Mouse (Mus musculus): ENCODE data around the gene Cyp27a1. TPM values are rescaled to one million over a fixed set of nuclear protein-coding genes. Genes with fewer than 3 reads are reported as not detected.

Cyp27a1 gene
- polyA plus RNA-seq, 1 experiment: 0.51 TPM

GRCm38 (mm10) chr1:74698353-74698752, 15.0 kb upstream of the Cyp27a1 start:
- Histone ChIP-seq H3K4me3 (ENCODE audit: insufficient read depth, low read length) (no peak overlapping the region), H3K4me1 (ENCODE audit: control insufficient read depth, insufficient read depth, low read length) (no peaks in the 10 kb centered on the region), H3K27ac (ENCODE audit: insufficient read depth, low read length) (no peak overlapping the region)
- TF ChIP-seq POLR2A (IDR thresholded peaks at IDR 0.05; ENCODE audit: low read depth, low read length) (no peak), CTCF (IDR thresholded peaks at IDR 0.05; ENCODE audit: borderline replicate concordance, insufficient read depth, low read length) (no peak)

DNA sequence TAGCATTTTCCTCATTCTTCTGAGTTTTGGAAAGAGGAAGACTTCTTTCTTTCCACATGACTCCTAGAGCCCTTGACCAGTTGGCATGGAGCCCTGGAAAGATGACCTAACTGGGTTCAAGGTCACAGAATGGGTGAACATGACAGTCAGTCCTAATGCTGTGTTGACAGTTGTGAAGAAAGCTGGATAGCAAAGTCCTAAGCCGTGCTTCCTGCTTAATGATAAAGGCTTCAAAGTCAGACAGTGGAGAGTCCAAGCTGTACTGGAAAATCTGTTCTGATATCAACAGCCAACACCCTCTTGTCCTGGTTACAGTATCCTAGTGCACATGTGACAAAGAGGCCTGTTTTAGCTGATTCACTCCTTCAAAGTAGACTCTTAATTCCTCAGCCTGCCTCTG, 14.6 kb upstream of the Cyp27a1 start:
- Histone ChIP-seq H3K4me1 (ENCODE audit: control insufficient read depth, insufficient read depth, low read length) (no peaks in the 10 kb centered on the region), H3K27ac (ENCODE audit: insufficient read depth, low read length) (no peak overlapping the region), H3K4me3 (ENCODE audit: insufficient read depth, low read length) (no peak overlapping the region)
- no peak for TF ChIP-seq POLR2A (IDR thresholded peaks at IDR 0.05; ENCODE audit: low read depth, low read length)
- TF ChIP-seq CTCF (IDR thresholded peaks at IDR 0.05; ENCODE audit: borderline replicate concordance, insufficient read depth, low read length): no peak

DNA sequence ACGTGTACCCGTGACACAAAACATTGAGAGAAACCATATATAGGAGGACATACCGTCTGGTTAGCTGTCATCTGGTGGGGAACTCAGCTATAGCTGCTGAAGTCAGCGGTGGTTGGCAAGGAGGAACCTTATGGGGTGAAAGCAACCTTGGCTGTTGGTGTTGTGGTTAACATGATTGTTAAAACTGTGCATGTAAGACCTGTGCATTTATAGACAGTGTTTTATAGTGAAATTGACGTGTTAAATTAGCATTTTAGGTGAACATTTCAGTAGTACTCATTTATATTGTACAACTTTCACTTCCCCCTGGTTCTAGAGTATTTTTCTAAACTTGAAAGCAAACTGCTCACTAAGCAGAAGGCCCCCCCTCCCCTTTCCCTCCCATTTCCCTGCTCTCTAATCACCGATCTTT, 11.2 kb upstream of the Cyp27a1 start:
- no peak overlapping the region for H3K27ac ChIP-seq (ENCODE audit: insufficient read depth, low read length)
- H3K4me3 ChIP-seq (ENCODE audit: insufficient read depth, low read length): no peak overlapping the region
- TF ChIP-seq POLR2A (IDR thresholded peaks at IDR 0.05; ENCODE audit: low read depth, low read length): no peak
- no peak for TF ChIP-seq CTCF (IDR thresholded peaks at IDR 0.05; ENCODE audit: borderline replicate concordance, insufficient read depth, low read length)
- H3K4me1 ChIP-seq (ENCODE audit: control insufficient read depth, insufficient read depth, low read length): no peaks in the 10 kb centered on the region

- H3K4me1 ChIP-seq (ENCODE audit: control insufficient read depth, insufficient read depth, low read length): no peaks in the 10 kb centered on the region
- no peak overlapping the region for H3K27ac ChIP-seq (ENCODE audit: insufficient read depth, low read length)
- no peak overlapping the region for H3K4me3 ChIP-seq (ENCODE audit: insufficient read depth, low read length)
- no peak for TF ChIP-seq POLR2A (IDR thresholded peaks at IDR 0.05; ENCODE audit: low read depth, low read length)
- no peak for TF ChIP-seq CTCF (IDR thresholded peaks at IDR 0.05; ENCODE audit: borderline replicate concordance, insufficient read depth, low read length)
Observed at GRCm38 (mm10) chr1:74704156-74704555, 9.2 kb upstream of the Cyp27a1 start.

DNA sequence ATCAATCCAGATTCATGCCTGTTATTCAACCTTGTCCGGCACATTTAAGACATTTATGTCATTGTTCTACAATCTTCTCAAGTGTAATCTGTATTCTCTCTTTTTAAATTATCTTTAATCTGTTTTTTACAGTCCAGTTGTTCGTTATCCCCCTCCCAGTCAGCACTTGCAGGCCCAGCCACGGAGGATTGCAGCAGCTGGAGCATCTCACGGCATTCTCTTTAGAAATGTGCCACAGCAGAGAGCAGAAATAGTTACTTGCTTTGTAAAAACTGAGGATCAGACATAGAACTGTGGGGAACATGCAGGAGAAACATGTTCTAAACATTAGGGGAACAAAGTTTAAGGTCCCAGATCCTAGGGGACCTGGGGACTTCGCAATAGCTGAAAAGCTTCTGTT, 8.4 kb upstream of the Cyp27a1 start:
- no peak overlapping the region for H3K4me3 ChIP-seq (ENCODE audit: insufficient read depth, low read length)
- no peak overlapping the region for H3K27ac ChIP-seq (ENCODE audit: insufficient read depth, low read length)
- TF ChIP-seq POLR2A (IDR thresholded peaks at IDR 0.05; ENCODE audit: low read depth, low read length): no peak
- TF ChIP-seq CTCF (IDR thresholded peaks at IDR 0.05; ENCODE audit: borderline replicate concordance, insufficient read depth, low read length): no peak
- H3K4me1 ChIP-seq (ENCODE audit: control insufficient read depth, insufficient read depth, low read length): no peaks in the 10 kb centered on the region

- no peak overlapping the region for H3K27ac ChIP-seq (ENCODE audit: insufficient read depth, low read length)
- no peaks in the 10 kb centered on the region for H3K4me1 ChIP-seq (ENCODE audit: control insufficient read depth, insufficient read depth, low read length)
- TF ChIP-seq CTCF (IDR thresholded peaks at IDR 0.05; ENCODE audit: borderline replicate concordance, insufficient read depth, low read length): no peak
- TF ChIP-seq POLR2A (IDR thresholded peaks at IDR 0.05; ENCODE audit: low read depth, low read length): no peak
- H3K4me3 ChIP-seq (ENCODE audit: insufficient read depth, low read length): no peak overlapping the region
Observed at GRCm38 (mm10) chr1:74709566-74709965, 3.8 kb upstream of the Cyp27a1 start.

DNA sequence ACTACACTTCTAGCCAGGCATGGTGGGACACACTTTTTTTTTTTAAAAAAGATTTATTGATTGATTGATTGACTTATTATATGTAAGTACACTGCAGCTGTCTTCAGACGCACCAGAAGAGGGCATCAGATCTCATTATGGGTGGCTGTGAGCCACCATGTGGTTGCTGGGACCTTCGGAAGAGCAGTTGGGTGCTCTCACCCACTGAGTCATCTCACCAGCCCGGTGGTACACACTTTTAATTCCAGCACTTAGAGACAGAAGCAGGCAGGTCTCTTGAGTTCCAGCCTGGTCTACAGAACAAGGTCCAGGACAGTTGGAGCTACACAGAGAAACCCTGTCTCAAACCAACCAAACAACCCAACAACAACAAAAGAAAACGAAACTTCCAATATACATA, 1.3 kb upstream of the Cyp27a1 start:
- Histone ChIP-seq H3K27ac (ENCODE audit: insufficient read depth, low read length) (no peak overlapping the region), H3K4me1 (ENCODE audit: control insufficient read depth, insufficient read depth, low read length) (no peaks in the 10 kb centered on the region), H3K4me3 (ENCODE audit: insufficient read depth, low read length) (no peak overlapping the region)
- TF ChIP-seq CTCF (IDR thresholded peaks at IDR 0.05; ENCODE audit: borderline replicate concordance, insufficient read depth, low read length): no peak
- no peak for TF ChIP-seq POLR2A (IDR thresholded peaks at IDR 0.05; ENCODE audit: low read depth, low read length)

DNA sequence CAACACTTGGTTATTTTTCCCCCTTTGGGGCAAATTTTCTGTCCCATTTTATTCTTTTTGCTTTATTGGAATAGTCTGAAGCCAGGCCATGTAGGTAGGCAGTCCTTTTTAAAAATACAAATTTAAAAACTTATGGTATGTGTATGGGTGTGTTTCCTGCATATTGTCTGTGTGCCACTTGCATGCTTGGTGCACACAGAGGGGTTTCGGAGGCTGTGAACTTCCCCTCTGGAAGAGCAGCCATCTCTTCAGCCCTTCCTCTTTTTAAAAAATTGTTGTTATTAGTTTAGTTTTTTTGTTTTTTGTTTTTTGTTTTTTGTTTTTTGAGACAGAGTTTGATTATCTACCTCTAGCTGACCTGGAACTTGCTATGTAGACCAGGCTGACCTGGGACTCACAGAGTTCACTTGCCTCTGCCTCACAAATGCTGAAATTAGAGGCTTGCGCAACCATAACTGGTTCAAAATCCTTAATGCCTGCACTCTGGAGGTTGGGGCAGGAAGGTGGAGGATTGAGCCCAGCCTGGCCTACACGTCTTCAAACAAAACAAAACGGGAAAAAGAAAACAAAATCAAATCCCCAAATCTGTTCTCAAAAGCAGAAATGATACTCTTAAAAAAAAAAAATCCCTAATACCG, 794 bp upstream of the Cyp27a1 start:
- Histone ChIP-seq H3K4me1 (ENCODE audit: control insufficient read depth, insufficient read depth, low read length) (no peaks in the 10 kb centered on the region), H3K4me3 (ENCODE audit: insufficient read depth, low read length) (no peak overlapping the region), H3K27ac (ENCODE audit: insufficient read depth, low read length) (no peak overlapping the region)
- TF ChIP-seq CTCF (IDR thresholded peaks at IDR 0.05; ENCODE audit: borderline replicate concordance, insufficient read depth, low read length) (no peak), POLR2A (IDR thresholded peaks at IDR 0.05; ENCODE audit: low read depth, low read length) (no peak)

DNA sequence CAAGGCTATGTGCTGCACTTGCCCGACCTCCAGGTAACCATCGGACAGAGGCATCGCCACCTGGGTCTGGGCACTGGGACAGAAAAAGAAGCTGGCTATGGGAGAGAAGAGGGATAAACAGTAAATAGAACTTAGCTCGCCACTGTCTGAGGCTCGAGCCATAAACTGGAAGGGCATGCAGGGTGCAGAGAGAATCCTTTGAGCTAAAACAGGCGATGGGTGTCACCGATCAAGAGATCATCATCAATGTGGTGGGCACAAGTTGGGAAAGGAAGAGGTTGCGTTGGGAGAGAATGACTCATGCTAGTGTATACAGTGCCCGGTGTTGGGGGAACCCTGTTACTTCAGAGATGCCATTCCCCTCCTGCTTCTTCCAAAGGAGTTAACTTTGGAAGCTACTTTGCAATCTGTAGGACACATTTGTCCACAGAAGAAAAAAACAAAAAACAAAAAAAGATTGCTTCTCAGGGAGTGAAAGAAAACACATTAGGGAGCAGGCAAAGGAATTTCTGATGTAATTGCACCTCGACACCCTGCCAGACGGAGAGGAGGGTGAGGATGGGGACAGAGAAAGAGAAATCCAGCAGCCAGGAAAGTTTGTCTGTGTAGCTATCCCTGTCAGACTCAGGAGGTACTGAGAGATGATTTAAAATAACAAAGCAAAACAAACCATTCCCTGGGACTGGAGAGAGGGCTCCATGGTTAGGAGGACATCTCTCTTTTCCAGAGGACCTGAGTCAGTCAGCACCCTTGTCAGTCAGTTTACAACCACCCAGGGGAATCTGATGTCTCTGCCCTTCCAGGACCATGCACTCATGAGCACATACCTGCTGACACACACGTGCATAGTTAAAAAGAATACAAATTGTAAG, 721 bp downstream of the Cyp27a1 start:
- no peak overlapping the region for H3K27ac ChIP-seq (ENCODE audit: insufficient read depth, low read length)
- H3K4me1 ChIP-seq (ENCODE audit: control insufficient read depth, insufficient read depth, low read length): no peaks in the 10 kb centered on the region
- peak overlapping the region; percentile 26 for H3K4me3 ChIP-seq (ENCODE audit: insufficient read depth, low read length)
- no peak for TF ChIP-seq CTCF (IDR thresholded peaks at IDR 0.05; ENCODE audit: borderline replicate concordance, insufficient read depth, low read length)
- TF ChIP-seq POLR2A (IDR thresholded peaks at IDR 0.05; ENCODE audit: low read depth, low read length): no peak

DNA sequence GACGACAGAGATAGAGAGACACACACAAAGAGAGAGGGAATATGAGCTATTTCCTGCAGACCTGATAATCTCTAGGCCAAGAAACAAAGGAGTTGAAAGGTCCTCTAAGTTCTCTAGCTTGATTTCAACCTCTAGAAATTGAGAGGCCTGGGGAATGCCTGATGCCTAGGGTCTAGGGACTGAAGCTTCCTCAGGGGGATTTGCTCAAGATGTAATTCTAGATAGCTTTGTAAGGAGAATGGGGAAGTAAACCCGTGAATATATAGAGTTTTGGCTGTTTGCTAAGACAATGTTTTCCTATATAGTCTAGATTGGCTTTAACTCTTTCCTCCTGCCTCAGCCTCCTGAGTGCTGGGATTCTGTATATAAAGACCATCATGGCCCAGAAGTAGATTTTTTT, 1.6 kb downstream of the Cyp27a1 start:
- Histone ChIP-seq H3K4me1 (ENCODE audit: control insufficient read depth, insufficient read depth, low read length) (no peaks in the 10 kb centered on the region), H3K27ac (ENCODE audit: insufficient read depth, low read length) (no peak overlapping the region), H3K4me3 (ENCODE audit: insufficient read depth, low read length) (no peak overlapping the region)
- TF ChIP-seq POLR2A (IDR thresholded peaks at IDR 0.05; ENCODE audit: low read depth, low read length) (no peak), CTCF (IDR thresholded peaks at IDR 0.05; ENCODE audit: borderline replicate concordance, insufficient read depth, low read length) (no peak)

Measured in embryonic fibroblast, embryonic 13.5 days (primary cell).